Mouse (Mus musculus): ENCODE data around the gene Stk25. TPM values are rescaled to one million over a fixed set of nuclear protein-coding genes. Genes with fewer than 3 reads are reported as not detected.

The Stk25 gene
- total RNA-seq, 2 experiments from 2014 or later: 382 to 402 TPM

- intact Hi-C loops (cut with DNase I): no loop called here
- no peak for DNase-seq (ENCODE audit: low spot score in 2 of 2)
Observed at GRCm38 (mm10) chr1:93618948-93619347, 39.5 kb downstream of the Stk25 start.

GRCm38 (mm10) chr1:93618059-93618748, 40.3 kb downstream of the Stk25 start:
- DNase-seq (ENCODE audit: low spot score in 2 of 2): no peak
- intact Hi-C loops (cut with DNase I): no loop called here

- intact Hi-C loops (cut with DNase I): no loop called here
- no peak for DNase-seq (ENCODE audit: low spot score in 2 of 2)
Observed at GRCm38 (mm10) chr1:93609762-93610161, 48.7 kb downstream of the Stk25 start.

GRCm38 (mm10) chr1:93608696-93609245, 49.7 kb downstream of the Stk25 start:
- DNase-seq (ENCODE audit: low spot score in 2 of 2): no peak
- intact Hi-C loops (cut with DNase I): no loop called here

GRCm38 (mm10) chr1:93607090-93608083, 51.1 kb downstream of the Stk25 start:
- DNase-seq (ENCODE audit: low spot score in 2 of 2): no peak
- intact Hi-C loops (cut with DNase I): no loop called here

GRCm38 (mm10) chr1:93603921-93604320, 54.5 kb downstream of the Stk25 start:
- DNase-seq (ENCODE audit: low spot score in 2 of 2): no peak
- intact Hi-C loops (cut with DNase I): no loop called here

- intact Hi-C loops (cut with DNase I): no loop called here
Observed at GRCm38 (mm10) chr1:93602911-93603310, 55.5 kb downstream of the Stk25 start.

GRCm38 (mm10) chr1:93595916-93596315, 62.5 kb downstream of the Stk25 start:
- intact Hi-C loops (cut with DNase I): no loop called here
- DNase-seq (ENCODE audit: low spot score in 2 of 2): no peak

More at GRCm38 (mm10) chr1:93602911-93603310, 55.5 kb downstream of the Stk25 start:
- no peak for DNase-seq (ENCODE audit: low spot score in 2 of 2)

GRCm38 (mm10) chr1:93593960-93594359, 64.5 kb downstream of the Stk25 start:
- intact Hi-C loops (cut with DNase I): no loop called here
- DNase-seq (ENCODE audit: low spot score in 2 of 2): no peak

- intact Hi-C loops (cut with DNase I): no loop called here
- DNase-seq (ENCODE audit: low spot score in 2 of 2): no peak
Observed at GRCm38 (mm10) chr1:93588346-93588745, 70.1 kb downstream of the Stk25 start.

GRCm38 (mm10) chr1:93581545-93581944, 76.9 kb downstream of the Stk25 start:
- intact Hi-C loops (cut with DNase I): no loop called here
- no peak for DNase-seq (ENCODE audit: low spot score in 2 of 2)

- peak; percentile 14 to 76 for DNase-seq (ENCODE audit: low spot score in 2 of 2)
- intact Hi-C loops (cut with DNase I): no loop called here
Observed at GRCm38 (mm10) chr1:93577861-93578260, 80.6 kb downstream of the Stk25 start.

GRCm38 (mm10) chr1:93577066-93577465, 81.4 kb downstream of the Stk25 start:
- intact Hi-C loops (cut with DNase I): no loop called here
- no peak for DNase-seq (ENCODE audit: low spot score in 2 of 2)

Other genes starting within 250 kb of the Stk25 start
- gene Hdlbp, start 179.8 kb downstream of the Stk25 start, total RNA-seq (2021): 100 to 1,000 TPM; 159 to 165 TPM
- 10 to 100 TPM; 11.0 to 11.6 TPM for gene Farp2, start 146.6 kb downstream of the Stk25 start, total RNA-seq (2021)
- gene Bok, start 27.0 kb upstream of the Stk25 start, total RNA-seq (2021): 10 to 100 TPM; 19.1 to 20.5 TPM
- gene Atg4b, start 92.8 kb upstream of the Stk25 start, total RNA-seq (2021): 10 to 100 TPM; 68.3 to 76.7 TPM
- 10 to 100 TPM; 31.2 to 34.2 TPM for gene Thap4, start 96.2 kb upstream of the Stk25 start, total RNA-seq (2021)
- 10 to 100 TPM; 58.6 to 61.5 TPM for gene Dtymk, start 143.3 kb upstream of the Stk25 start, total RNA-seq (2021)
- 1 to 10 TPM; 7.3 to 9.1 TPM for gene Ing5, start 145.3 kb upstream of the Stk25 start, total RNA-seq (2021)
- 10 to 100 TPM in 1 of 2 experiments, 1 to 10 TPM in 1; 10.0 to 11.8 TPM for gene D2hgdh, start 166.2 kb upstream of the Stk25 start, total RNA-seq (2021)
- under 1 TPM in 1 of 2 experiments, not detected in 1; 0.15 TPM for gene Gal3st2, start 202.6 kb upstream of the Stk25 start, total RNA-seq (2021)

Measured in left cerebral cortex, postnatal 14 days (tissue).